Mouse (Mus musculus) megakaryocyte-erythroid progenitor cell, adult 5-6 weeks (primary cell): ENCODE results near the gene Smpdl3b. TPM values are rescaled to one million over a fixed set of nuclear protein-coding genes. Genes with fewer than 3 reads are reported as not detected.
"Not testable (repeated sequence)": the region's sequence is repeated elsewhere in the genome, so short reads cannot be mapped to it uniquely, and the experiment has no call there.

Experiments
- ATAC-seq: replicated peaks from 2 replicates; pipeline ENCODE4 v1.8.0; 2016; ENCODE audit warnings: mild to moderate bottlenecking, inconsistent platforms; ENCODE audit not compliant: severe bottlenecking, poor library complexity, low FRiP score, low TSS enrichment
- total RNA-seq, 2 experiments: library from RNA; stranded (forward) in 1 of 2; stranded (reverse) in 1 of 2; fragments of 200-1000, 215-1000 nt in 1 of 2; fragments of >200 nt in 1 of 2; fragmentation: Nextera tagmentation in 1 of 2; gene quantifications; 2 replicates each; pipeline ENCODE4 v1.2.3; 2014 to 2017

Gene Smpdl3b
- total RNA-seq, 2 experiments from 2014 or later: not detected

DNA sequence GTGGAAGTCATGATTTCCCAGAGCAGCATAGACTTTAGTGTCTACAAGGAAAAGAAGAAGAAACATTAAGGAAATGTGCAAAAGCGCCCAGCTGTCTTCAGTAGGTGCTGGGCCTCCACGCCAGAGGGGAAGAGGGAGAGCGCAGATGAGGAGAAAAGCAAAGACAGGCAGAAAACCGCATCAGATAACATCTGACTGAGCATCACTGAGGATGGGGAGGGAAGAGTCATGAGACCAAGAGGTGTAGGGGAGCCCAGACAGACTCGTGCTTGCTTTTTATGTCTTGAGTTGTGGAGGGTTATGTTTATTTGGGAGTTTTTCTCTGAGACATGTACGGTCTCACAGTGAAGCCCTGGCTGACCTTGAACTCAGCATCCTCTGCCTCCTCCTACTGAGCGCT lies 15.6 kb downstream of the Smpdl3b start:
- ATAC-seq: no peak

DNA sequence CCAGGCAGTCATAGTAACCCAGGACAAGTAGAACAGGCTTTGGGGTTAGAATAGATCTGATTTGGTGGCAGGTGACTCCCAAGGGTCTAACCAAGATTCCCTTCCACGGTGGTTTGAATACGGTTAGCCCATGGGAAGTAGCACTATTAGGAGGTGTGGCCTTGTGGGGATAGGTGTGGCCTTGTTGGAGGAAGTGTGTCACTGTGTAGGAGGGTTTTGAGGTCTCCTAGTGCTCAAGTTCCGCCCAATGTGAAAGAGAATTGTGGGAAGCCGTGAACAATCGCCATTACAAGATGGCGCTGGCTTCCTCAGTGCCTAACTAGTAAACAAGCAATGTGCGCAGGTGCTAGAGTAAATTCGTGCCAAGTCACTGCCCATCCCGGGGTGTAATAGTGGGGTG lies 19.9 kb downstream of the Smpdl3b start:
- not testable (repeated sequence) for ATAC-seq

GRCm38 (mm10) chr4:132735894-132736293 lies 21.2 kb downstream of the Smpdl3b start:
- no peak for ATAC-seq

GRCm38 (mm10) chr4:132735389-132735788 lies 21.7 kb downstream of the Smpdl3b start:
- ATAC-seq: no peak

GRCm38 (mm10) chr4:132734766-132735165 lies 22.3 kb downstream of the Smpdl3b start:
- no peak for ATAC-seq

DNA sequence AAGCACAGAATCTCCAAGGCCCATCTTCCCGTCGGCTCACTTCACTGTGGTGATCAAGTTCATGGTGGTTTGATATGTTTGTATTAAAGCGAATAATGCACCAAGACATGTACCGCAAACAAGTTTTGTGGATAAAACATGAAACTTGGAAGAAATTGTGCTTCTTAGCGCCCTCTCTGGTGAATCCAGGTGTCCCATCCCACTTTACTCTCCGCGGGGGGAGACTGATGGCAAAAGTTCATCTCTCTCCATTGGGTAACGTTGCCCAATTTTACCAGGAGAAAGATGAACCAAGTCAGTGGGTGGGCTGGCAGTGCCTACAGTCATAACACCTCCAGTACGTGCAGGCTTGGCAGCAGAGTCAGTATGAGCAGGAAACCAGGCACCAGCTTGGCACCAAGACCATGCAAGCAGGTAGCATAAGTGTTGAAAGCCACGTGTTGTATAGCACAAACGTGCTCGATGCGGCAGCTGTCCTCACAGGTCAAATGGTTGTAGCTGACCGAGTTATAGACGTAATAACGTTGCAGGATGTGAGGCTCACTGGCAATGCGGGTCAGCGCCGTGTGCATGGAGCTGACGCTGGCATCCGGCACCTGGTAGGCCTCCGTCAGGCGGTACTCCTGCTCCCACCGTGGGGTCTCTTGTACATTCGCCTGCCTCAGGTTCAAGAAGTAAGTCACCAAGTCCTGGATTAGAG lies 23.8 kb downstream of the Smpdl3b start:
- no peak for ATAC-seq

GRCm38 (mm10) chr4:132732148-132732684 lies 24.8 kb downstream of the Smpdl3b start, which contains the start of gene Xkr8:
Gene Xkr8, minus strand, starts transcription at chr4:132732546.
- peak; percentile 89 for ATAC-seq

- no peak for ATAC-seq
These were observed 25.4 kb downstream of the Smpdl3b start for GRCm38 (mm10) chr4:132731616-132732015.

- ATAC-seq: no peak
These were observed 28.8 kb downstream of the Smpdl3b start for GRCm38 (mm10) chr4:132728233-132728632.

- no peak for ATAC-seq
These were observed 38.8 kb downstream of the Smpdl3b start for GRCm38 (mm10) chr4:132718251-132718650.

- ATAC-seq: no peak
These were observed 43.9 kb downstream of the Smpdl3b start for GRCm38 (mm10) chr4:132713181-132713580.

DNA sequence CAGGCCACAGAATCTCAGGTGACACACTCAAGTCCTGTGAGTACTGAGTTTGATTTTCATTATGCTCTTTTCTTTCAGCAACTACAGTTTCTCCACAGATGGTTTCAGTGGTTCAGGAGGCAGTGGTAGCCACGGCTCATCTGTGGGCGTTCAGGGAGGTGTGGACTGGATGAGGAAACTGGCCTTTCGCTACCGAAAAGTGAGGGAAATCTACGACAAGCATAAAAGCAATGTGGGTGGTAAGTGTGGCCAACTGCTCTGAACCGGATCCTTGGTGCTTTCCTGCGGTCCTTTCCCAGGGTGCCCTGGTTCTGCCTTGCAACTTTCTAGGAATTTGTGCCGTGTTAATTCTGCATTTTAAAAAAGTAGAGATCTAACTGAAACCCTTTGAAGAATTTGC lies 50.2 kb downstream of the Smpdl3b start:
- ATAC-seq: no peak

- ATAC-seq: no peak
These were observed 55.0 kb downstream of the Smpdl3b start for GRCm38 (mm10) chr4:132702076-132702475.

DNA sequence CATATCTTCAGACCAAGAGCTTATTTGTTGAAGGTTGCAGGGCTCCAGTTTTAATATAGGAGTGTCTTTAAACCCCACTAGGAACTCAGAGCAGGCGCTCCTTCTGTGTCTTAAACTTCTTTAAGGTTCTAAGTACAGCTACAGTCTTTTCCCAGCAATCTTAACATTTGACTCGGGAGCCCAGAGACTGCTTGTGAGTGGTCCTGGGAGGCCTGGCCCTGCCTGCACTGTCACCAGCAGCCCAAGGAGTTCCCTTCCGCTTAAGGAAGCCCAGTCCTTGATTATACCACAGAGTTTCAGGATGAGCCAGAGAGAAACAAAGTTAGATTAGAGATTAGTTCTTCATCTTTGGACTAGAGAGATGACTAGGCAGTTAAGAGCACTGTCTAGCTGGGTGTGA lies 63.7 kb downstream of the Smpdl3b start:
- ATAC-seq: no peak

- ATAC-seq: no peak
These were observed 67.4 kb downstream of the Smpdl3b start for GRCm38 (mm10) chr4:132689634-132690033.

Other genes starting within 250 kb of the Smpdl3b start
- 7.3 and 9.3 TPM in 2 replicates for gene Sesn2, start 246.8 kb downstream of the Smpdl3b start, total RNA-seq (2014; fragmentation: Nextera tagmentation)
- gene Sesn2, start 246.8 kb downstream of the Smpdl3b start, total RNA-seq (2017): 2.6 and 3.8 TPM in 2 replicates
- 1,479 and 1,723 TPM in 2 replicates for gene Atpif1, start 223.6 kb downstream of the Smpdl3b start, total RNA-seq (2014; fragmentation: Nextera tagmentation)
- gene Atpif1, start 223.6 kb downstream of the Smpdl3b start, total RNA-seq (2017): 2,914 and 3,482 TPM in 2 replicates
- 160 and 183 TPM in 2 replicates for gene Dnajc8, start 221.7 kb downstream of the Smpdl3b start, total RNA-seq (2014; fragmentation: Nextera tagmentation)
- gene Dnajc8, start 221.7 kb downstream of the Smpdl3b start, total RNA-seq (2017): 481 and 593 TPM in 2 replicates
- gene Ptafr, start 193.2 kb downstream of the Smpdl3b start, total RNA-seq (2014; fragmentation: Nextera tagmentation): not detected in 2 replicates
- 0.23 TPM in 1 of 2 replicates, not detected in the other for gene Ptafr, start 193.2 kb downstream of the Smpdl3b start, total RNA-seq (2017)
- 34.3 and 35.4 TPM in 2 replicates for gene Eya3, start 118.3 kb downstream of the Smpdl3b start, total RNA-seq (2014; fragmentation: Nextera tagmentation)
- 22.3 and 25.2 TPM in 2 replicates for gene Eya3, start 118.3 kb downstream of the Smpdl3b start, total RNA-seq (2017)
- 0.92 and 2.9 TPM in 2 replicates for gene Xkr8, start 24.7 kb downstream of the Smpdl3b start, total RNA-seq (2014; fragmentation: Nextera tagmentation)
- 0.42 and 1.9 TPM in 2 replicates for gene Xkr8, start 24.7 kb downstream of the Smpdl3b start, total RNA-seq (2017)
- 108 and 128 TPM in 2 replicates for gene Rpa2, start 11.1 kb upstream of the Smpdl3b start, total RNA-seq (2014; fragmentation: Nextera tagmentation)
- 52.6 and 55.3 TPM in 2 replicates for gene Rpa2, start 11.1 kb upstream of the Smpdl3b start, total RNA-seq (2017)
- 2.0 and 3.9 TPM in 2 replicates for gene Themis2, start 39.1 kb upstream of the Smpdl3b start, total RNA-seq (2014; fragmentation: Nextera tagmentation)
- 0.80 and 1.7 TPM in 2 replicates for gene Themis2, start 39.1 kb upstream of the Smpdl3b start, total RNA-seq (2017)
- 67.6 and 68.4 TPM in 2 replicates for gene Ppp1r8, start 85.9 kb upstream of the Smpdl3b start, total RNA-seq (2014; fragmentation: Nextera tagmentation)
- 75.2 and 88.5 TPM in 2 replicates for gene Ppp1r8, start 85.9 kb upstream of the Smpdl3b start, total RNA-seq (2017)
- 18.9 and 26.4 TPM in 2 replicates for gene Stx12, start 127.3 kb upstream of the Smpdl3b start, total RNA-seq (2014; fragmentation: Nextera tagmentation)
- gene Stx12, start 127.3 kb upstream of the Smpdl3b start, total RNA-seq (2017): 24.7 and 25.4 TPM in 2 replicates
- 20.0 and 23.9 TPM in 2 replicates for gene Fam76a, start 165.3 kb upstream of the Smpdl3b start, total RNA-seq (2014; fragmentation: Nextera tagmentation)
- gene Fam76a, start 165.3 kb upstream of the Smpdl3b start, total RNA-seq (2017): 23.2 and 26.7 TPM in 2 replicates
- 2.8 TPM in 1 of 2 replicates, not detected in the other for gene Fgr, start 216.8 kb upstream of the Smpdl3b start, total RNA-seq (2014; fragmentation: Nextera tagmentation)
- 0.30 and 0.33 TPM in 2 replicates for gene Fgr, start 216.8 kb upstream of the Smpdl3b start, total RNA-seq (2017)